Comparison of ENCODE assay signal across 24 mouse cellular contexts in the genomic region with DNA sequence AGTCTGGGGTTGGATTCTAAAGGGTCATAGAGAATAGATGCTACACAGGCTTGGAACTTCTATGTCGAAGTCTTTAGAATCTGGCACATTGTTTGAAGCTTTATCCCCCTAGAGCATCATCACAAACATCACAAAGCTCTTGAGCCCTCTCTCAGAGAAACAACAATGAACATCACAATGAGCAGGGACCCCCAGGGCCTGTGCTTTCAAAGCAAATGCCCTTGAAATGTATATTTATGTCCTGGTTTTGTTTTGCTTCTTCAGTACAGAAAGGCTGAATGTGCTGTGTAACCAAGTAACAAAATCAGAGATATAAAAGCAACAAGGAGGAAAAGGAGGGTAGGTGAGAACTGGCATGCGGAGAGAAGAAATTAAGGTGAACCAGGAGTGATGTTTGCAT.
"Had no signal": no experiment of that assay in that cellular context is flagged by ENCODE, and none has a peak within 500 bp of the region (broad histone marks: within the 10 kb centered on the region; RNA-seq: fewer than 3 reads in every experiment).

No protein-coding gene starts in this region.

- H3K4me3 ChIP-seq: layer of hippocampus, adult 2 months; limb, embryonic 10.5 days; limb, embryonic 13.5 days; liver, embryonic 12.5 days; liver, embryonic 15.5 days; lung, embryonic 15.5 days; megakaryocyte, embryonic 14.5 days; midbrain, embryonic 10.5 days had no signal

- ATAC-seq: intestine, postnatal 0 days; liver, embryonic 12.5 days had no signal

- H3K9me3 ChIP-seq: limb, embryonic 10.5 days; limb, embryonic 13.5 days; liver, embryonic 12.5 days; liver, embryonic 15.5 days; lung, embryonic 15.5 days; midbrain, embryonic 10.5 days had no signal

- H3K36me3 ChIP-seq: limb, embryonic 10.5 days; limb, embryonic 13.5 days; liver, embryonic 12.5 days; liver, embryonic 15.5 days; lung, embryonic 15.5 days; midbrain, embryonic 10.5 days had no signal

- DNase-seq: kidney, adult 2 months; kidney, postnatal 25 days; layer of hippocampus, adult 9-11 months; liver; lung, adult 18-20 months; lung, postnatal 10 days; lung, postnatal 36 days; midbrain, embryonic 14.5 days; right cerebral cortex, adult 18-20 months; right cerebral cortex, postnatal 14 days; right cerebral cortex, postnatal 4 days; thymus, adult 18-20 months; thymus, postnatal 36 days had no signal

- H3K4me1 ChIP-seq: limb, embryonic 10.5 days; limb, embryonic 13.5 days; liver, embryonic 12.5 days; liver, embryonic 15.5 days; lung, embryonic 15.5 days; megakaryocyte, embryonic 14.5 days had no signal

- H3K9ac ChIP-seq: limb, embryonic 13.5 days; liver, embryonic 12.5 days; liver, embryonic 15.5 days; lung, embryonic 15.5 days had no signal

- H3K27me3 ChIP-seq: limb, embryonic 13.5 days; liver, embryonic 12.5 days; liver, embryonic 15.5 days; lung, embryonic 15.5 days; megakaryocyte, embryonic 14.5 days had no signal

- H3K27ac ChIP-seq: kidney, postnatal 0 days; layer of hippocampus, adult 2 months; limb, embryonic 10.5 days; limb, embryonic 13.5 days; liver, embryonic 12.5 days; liver, embryonic 15.5 days; lung, embryonic 15.5 days; midbrain, embryonic 10.5 days; stomach, postnatal 0 days had no signal

- H3K4me2 ChIP-seq: limb, embryonic 13.5 days; liver, embryonic 12.5 days; liver, embryonic 15.5 days; lung, embryonic 15.5 days had no signal
